Mouse (Mus musculus): Measurements from ENCODE around the gene Gstm3.

DNA sequence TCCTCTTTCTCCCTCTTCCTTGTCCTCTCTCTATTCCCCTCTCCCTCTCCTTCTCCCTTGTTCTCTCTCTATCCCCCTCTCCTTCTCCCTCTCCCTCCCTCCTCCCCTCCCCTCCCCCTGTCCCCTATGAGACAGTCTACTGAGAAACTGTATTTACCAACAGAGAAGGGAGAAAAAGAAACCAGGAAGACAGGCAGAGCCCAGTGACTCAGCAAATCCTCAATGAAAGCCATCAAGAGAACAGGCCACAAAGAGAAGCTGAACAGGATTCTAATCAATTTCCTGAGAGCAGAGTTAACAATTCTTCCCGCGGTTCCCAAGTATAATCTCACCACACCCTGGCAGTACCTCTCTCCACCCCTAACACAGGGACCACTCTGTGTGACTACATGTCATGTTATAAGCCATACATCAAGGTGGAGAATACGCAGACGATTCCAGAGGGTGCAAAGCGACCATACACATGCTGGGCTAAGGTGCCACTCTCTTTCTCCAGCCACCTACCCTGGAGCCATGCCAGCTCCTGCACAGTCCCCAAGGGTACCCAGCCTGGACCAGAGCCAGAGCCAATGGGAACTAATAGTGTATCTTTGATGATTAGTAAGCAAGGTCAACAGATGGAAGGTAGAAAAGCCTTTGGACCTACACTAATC, 4.3 kb downstream of the Gstm3 start:
- TF ChIP-seq CTCF (IDR thresholded peaks at IDR 0.05; ENCODE audit: control insufficient read depth, insufficient read depth, low read length): no peak
- no peak for TF ChIP-seq POLR2A (IDR thresholded peaks at IDR 0.05; ENCODE audit: borderline replicate concordance, control insufficient read depth, low read depth, low read length)

Measured in bone marrow, adult 2 months (tissue).